Mouse (Mus musculus) olfactory bulb, adult 2 months (tissue): ENCODE data around the gene D1Ertd622e.

Experiments used
- CTCF ChIP-seq: fragments of 200-500 bp; IDR thresholded peaks from 2 replicates; pipeline ENCODE4 v1.5.1; 2012; ENCODE audit warnings: low read depth, mild to moderate bottlenecking, low read length, moderate library complexity; ENCODE audit not compliant: insufficient read depth
- POLR2A ChIP-seq: fragments of 200-500 bp; IDR thresholded peaks from 2 replicates; pipeline ENCODE4 v1.6.1; 2012; ENCODE audit warnings: mild to moderate bottlenecking, low read depth, low read length, moderate library complexity; ENCODE audit not compliant: insufficient read depth

DNA sequence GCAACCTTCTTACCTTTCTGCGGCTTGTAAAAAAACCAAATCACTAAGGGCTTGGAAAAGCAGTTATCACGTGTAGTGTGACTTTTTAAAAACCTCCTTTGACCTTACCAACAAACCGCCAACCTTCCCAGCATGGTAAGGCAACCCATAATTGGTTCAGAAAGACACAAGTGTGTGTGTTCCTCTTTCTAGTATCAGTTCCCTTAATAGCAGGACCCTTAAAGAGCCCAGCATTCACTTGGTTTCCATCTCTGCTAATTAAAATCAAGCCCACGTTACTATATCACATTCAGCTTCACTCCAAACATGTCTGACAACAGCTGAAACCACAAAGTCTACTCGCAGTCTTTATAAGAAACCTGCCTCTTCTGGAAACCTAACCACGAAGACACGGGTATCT, 2.5 kb downstream of the D1Ertd622e start:
- TF ChIP-seq POLR2A (no peak), CTCF (no peak)
